Mouse (Mus musculus) megakaryocyte, embryonic 14.5 days (primary cell): ENCODE results near the gene Wbp2.

Experiments
- FLI1 ChIP-seq: IDR thresholded peaks from 2 replicates; pipeline ENCODE4 v1.6.1; 2012; ENCODE audit warnings: low read length, inconsistent platforms, mixed read lengths
- GATA1 ChIP-seq: IDR thresholded peaks from 3 replicates; pipeline ENCODE4 v1.6.1; 2012; ENCODE audit warnings: mixed read lengths, low read length, inconsistent platforms, borderline replicate concordance

- TF ChIP-seq GATA1 = no peak
- no peak for TF ChIP-seq FLI1
Observed at GRCm38 (mm10) chr11:116133497-116133896, 46.7 kb upstream of the Wbp2 start.
